Mouse (Mus musculus): ENCODE results near the gene Hebp1. TPM values are rescaled to one million over a fixed set of nuclear protein-coding genes. Genes with fewer than 3 reads are reported as not detected.
A peak's percentile ranks its signal among the peaks of the same experiment; 100 is the strongest.

Gene Hebp1
- polyA plus RNA-seq, 1 experiment: 33.8 TPM

DNA sequence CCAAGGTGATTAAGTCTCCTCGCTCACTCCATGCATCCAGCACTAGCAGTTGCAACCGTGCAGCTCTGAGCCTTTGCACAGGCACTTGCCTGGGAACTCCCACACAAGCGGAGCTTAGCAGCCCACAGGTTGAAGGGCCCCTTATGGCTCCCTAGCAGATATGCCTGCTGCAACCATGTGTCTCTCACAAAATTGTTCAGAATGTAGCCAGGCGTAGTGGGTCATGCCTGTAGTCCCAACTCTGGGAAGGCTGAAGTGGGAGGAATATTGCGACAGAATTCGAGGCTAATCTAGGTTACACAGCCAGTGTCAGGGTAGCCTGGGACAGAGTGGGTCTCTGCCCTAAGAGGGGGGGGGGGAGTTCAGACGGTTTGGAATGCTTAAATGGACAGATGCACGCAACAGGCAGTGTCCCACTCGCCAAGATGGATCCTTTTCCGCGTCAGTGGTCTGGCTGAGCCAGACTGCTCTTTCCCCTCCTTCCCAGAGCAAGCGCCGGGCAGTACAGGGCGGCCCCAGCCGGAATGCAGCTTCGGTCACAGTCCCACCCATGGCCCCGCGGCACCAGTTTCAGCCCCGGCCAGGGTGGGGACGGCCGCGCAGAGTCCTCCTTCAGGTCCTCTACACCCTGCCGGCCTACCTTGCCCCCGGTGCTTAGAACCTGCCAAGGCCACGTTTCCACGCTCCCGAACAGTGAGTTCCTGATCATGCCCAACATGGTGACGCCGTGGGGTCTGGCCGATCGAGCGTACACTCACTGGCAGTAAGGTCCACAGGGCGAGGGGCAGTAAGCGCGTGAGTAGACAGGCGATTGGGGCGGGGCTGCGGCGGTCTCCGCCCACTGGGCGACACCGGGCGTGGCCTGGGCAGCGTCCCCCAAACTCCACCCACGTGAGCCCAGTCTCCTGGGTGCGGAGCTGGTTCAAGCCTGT lies 30.2 kb downstream of the Hebp1 start:
- peak; percentile 87 for DNase-seq
- WGBS: 7% methylated on average over 46 of the region's 46 CpGs

GRCm38 (mm10) chr6:135166712-135167111 lies 31.1 kb downstream of the Hebp1 start:
- no peak for TF ChIP-seq POLR2A (IDR thresholded peaks at IDR 0.05; ENCODE audit: borderline replicate concordance, extremely low read depth, low read depth, low read length)
- TF ChIP-seq CTCF (IDR thresholded peaks at IDR 0.05; ENCODE audit: insufficient read depth, low read length): no peak
- 76% methylated on average over 5 of the region's 5 CpGs for WGBS
- Histone ChIP-seq H3K4me1 (ENCODE audit: control insufficient read depth, insufficient read depth, low read length) (peaks cover 3% of the 10 kb centered on the region; the same call in 1 of the 2 replicates), H3K4me3 (replicated peaks; ENCODE audit: extremely low read depth, low read depth, low read length) (no peak overlapping the region)
- DNase-seq: no peak

More for the DNA sequence above, 30.2 kb downstream of the Hebp1 start:
- no peak for TF ChIP-seq CTCF (IDR thresholded peaks at IDR 0.05; ENCODE audit: insufficient read depth, low read length)
- TF ChIP-seq POLR2A (IDR thresholded peaks at IDR 0.05; ENCODE audit: borderline replicate concordance, extremely low read depth, low read depth, low read length): peak; percentile 78; the same call in 1 of the 2 replicates
- Histone ChIP-seq H3K4me3 (replicated peaks; ENCODE audit: extremely low read depth, low read depth, low read length) (peak overlapping the region; percentile 99), H3K4me1 (ENCODE audit: control insufficient read depth, insufficient read depth, low read length) (peaks cover 3% of the 10 kb centered on the region; the same call in 1 of the 2 replicates)

GRCm38 (mm10) chr6:135166262-135166661 lies 31.6 kb downstream of the Hebp1 start:
- no peak for DNase-seq
- 90% methylated on average over 3 of the region's 3 CpGs for WGBS
- TF ChIP-seq POLR2A (IDR thresholded peaks at IDR 0.05; ENCODE audit: borderline replicate concordance, extremely low read depth, low read depth, low read length) (no peak), CTCF (IDR thresholded peaks at IDR 0.05; ENCODE audit: insufficient read depth, low read length) (no peak)
- Histone ChIP-seq H3K4me3 (replicated peaks; ENCODE audit: extremely low read depth, low read depth, low read length) (no peak overlapping the region), H3K4me1 (ENCODE audit: control insufficient read depth, insufficient read depth, low read length) (peaks cover 3% of the 10 kb centered on the region; the same call in 1 of the 2 replicates)

- 84% methylated on average over 2 of the region's 2 CpGs for WGBS
- H3K4me3 ChIP-seq (replicated peaks; ENCODE audit: extremely low read depth, low read depth, low read length): no peak overlapping the region
- peaks cover 3% of the 10 kb centered on the region; the same call in 1 of the 2 replicates for H3K4me1 ChIP-seq (ENCODE audit: control insufficient read depth, insufficient read depth, low read length)
- DNase-seq: no peak
- TF ChIP-seq POLR2A (IDR thresholded peaks at IDR 0.05; ENCODE audit: borderline replicate concordance, extremely low read depth, low read depth, low read length): no peak
- no peak for TF ChIP-seq CTCF (IDR thresholded peaks at IDR 0.05; ENCODE audit: insufficient read depth, low read length)
Observed at GRCm38 (mm10) chr6:135165706-135166105, 32.1 kb downstream of the Hebp1 start.

DNA sequence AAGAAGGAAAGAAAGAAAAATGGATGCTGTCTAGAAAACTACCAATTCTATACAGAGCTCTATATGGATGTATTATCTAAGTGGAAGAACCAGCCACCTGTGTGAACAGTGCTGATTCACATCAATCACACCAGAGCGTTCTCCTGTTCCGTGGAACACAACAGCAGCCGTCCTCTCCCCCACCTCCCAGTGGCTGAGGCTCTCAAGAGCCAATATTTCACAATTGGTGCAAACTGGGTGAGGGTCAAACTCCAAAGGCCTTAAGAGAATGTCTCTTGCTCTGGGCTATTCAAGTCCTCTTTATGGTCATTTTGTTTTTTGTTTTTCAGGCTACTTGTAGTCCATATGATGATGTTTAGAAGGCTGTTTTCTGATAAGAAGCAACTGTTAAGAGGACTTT lies 32.6 kb downstream of the Hebp1 start:
- TF ChIP-seq CTCF (IDR thresholded peaks at IDR 0.05; ENCODE audit: insufficient read depth, low read length) (no peak), POLR2A (IDR thresholded peaks at IDR 0.05; ENCODE audit: borderline replicate concordance, extremely low read depth, low read depth, low read length) (no peak)
- Histone ChIP-seq H3K4me1 (ENCODE audit: control insufficient read depth, insufficient read depth, low read length) (peaks cover 3% of the 10 kb centered on the region; the same call in 1 of the 2 replicates), H3K4me3 (replicated peaks; ENCODE audit: extremely low read depth, low read depth, low read length) (no peak overlapping the region)
- no peak for DNase-seq
- WGBS: 92% methylated on average over 3 of the region's 3 CpGs

GRCm38 (mm10) chr6:135162861-135163260 lies 35.0 kb downstream of the Hebp1 start:
- Histone ChIP-seq H3K4me3 (replicated peaks; ENCODE audit: extremely low read depth, low read depth, low read length) (no peak overlapping the region), H3K4me1 (ENCODE audit: control insufficient read depth, insufficient read depth, low read length) (no peaks in the 10 kb centered on the region)
- no peak for DNase-seq
- WGBS: 47% methylated on average over 4 of the region's 4 CpGs
- no peak for TF ChIP-seq CTCF (IDR thresholded peaks at IDR 0.05; ENCODE audit: insufficient read depth, low read length)
- TF ChIP-seq POLR2A (IDR thresholded peaks at IDR 0.05; ENCODE audit: borderline replicate concordance, extremely low read depth, low read depth, low read length): no peak

DNA sequence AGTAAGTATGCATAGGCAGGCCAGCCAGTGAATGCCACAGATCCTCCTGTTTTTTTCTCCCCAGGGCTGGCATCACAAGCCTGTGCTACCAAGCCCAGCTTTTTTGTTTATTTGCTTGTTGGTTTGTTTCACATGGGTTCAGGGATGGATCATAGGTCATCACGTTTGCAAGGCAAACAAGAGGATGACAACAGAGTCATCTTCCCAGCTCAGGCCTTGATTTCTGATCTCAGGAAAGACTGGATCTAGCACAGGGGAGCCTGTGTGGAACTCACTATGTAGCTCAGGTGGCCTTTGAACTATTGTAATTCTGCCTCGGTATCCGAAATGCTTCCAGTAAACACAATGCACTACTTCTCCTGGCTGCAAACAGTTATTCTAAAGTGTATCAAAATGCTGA lies 35.5 kb downstream of the Hebp1 start:
- no peak overlapping the region for H3K4me3 ChIP-seq (replicated peaks; ENCODE audit: extremely low read depth, low read depth, low read length)
- H3K4me1 ChIP-seq (ENCODE audit: control insufficient read depth, insufficient read depth, low read length): no peaks in the 10 kb centered on the region
- DNase-seq: no peak
- 87% methylated on average over 3 of the region's 3 CpGs for WGBS
- TF ChIP-seq POLR2A (IDR thresholded peaks at IDR 0.05; ENCODE audit: borderline replicate concordance, extremely low read depth, low read depth, low read length) (no peak), CTCF (IDR thresholded peaks at IDR 0.05; ENCODE audit: insufficient read depth, low read length) (no peak)

DNA sequence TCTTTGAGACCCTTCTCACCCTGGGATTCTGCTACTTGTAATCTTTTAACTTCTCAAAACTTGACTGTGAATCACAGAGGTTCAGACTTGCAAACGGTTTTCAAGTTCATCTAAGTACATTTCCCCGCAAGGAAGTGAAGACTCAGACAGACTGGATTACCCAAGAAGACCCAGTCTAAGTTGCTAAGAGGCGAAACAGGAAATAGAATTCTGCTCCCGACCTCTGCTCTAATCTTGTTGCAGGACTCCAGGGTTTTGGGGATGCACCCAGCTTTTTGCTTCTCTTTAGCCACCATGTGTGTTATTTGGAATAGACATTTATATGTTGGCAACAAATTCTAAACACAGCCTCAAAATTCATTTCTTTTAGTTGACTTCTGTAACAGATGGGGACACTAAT lies 36.5 kb downstream of the Hebp1 start:
- no peaks in the 10 kb centered on the region for H3K4me1 ChIP-seq (ENCODE audit: control insufficient read depth, insufficient read depth, low read length)
- TF ChIP-seq POLR2A (IDR thresholded peaks at IDR 0.05; ENCODE audit: borderline replicate concordance, extremely low read depth, low read depth, low read length) (no peak), CTCF (IDR thresholded peaks at IDR 0.05; ENCODE audit: insufficient read depth, low read length) (no peak)
- WGBS: 64% methylated on average over 4 of the region's 4 CpGs
- DNase-seq: no peak
- no peak overlapping the region for H3K4me3 ChIP-seq (replicated peaks; ENCODE audit: extremely low read depth, low read depth, low read length)

GRCm38 (mm10) chr6:135158509-135158908 lies 39.3 kb downstream of the Hebp1 start:
- no peak for DNase-seq
- no peaks in the 10 kb centered on the region for H3K4me1 ChIP-seq (ENCODE audit: control insufficient read depth, insufficient read depth, low read length)
- no peak overlapping the region for H3K4me3 ChIP-seq (replicated peaks; ENCODE audit: extremely low read depth, low read depth, low read length)
- TF ChIP-seq POLR2A (IDR thresholded peaks at IDR 0.05; ENCODE audit: borderline replicate concordance, extremely low read depth, low read depth, low read length) (no peak), CTCF (IDR thresholded peaks at IDR 0.05; ENCODE audit: insufficient read depth, low read length) (no peak)
- 75% methylated on average over 4 of the region's 4 CpGs for WGBS

GRCm38 (mm10) chr6:135157496-135157895 lies 40.3 kb downstream of the Hebp1 start:
- no peak for DNase-seq
- Histone ChIP-seq H3K4me1 (ENCODE audit: control insufficient read depth, insufficient read depth, low read length) (no peaks in the 10 kb centered on the region), H3K4me3 (replicated peaks; ENCODE audit: extremely low read depth, low read depth, low read length) (no peak overlapping the region)
- TF ChIP-seq POLR2A (IDR thresholded peaks at IDR 0.05; ENCODE audit: borderline replicate concordance, extremely low read depth, low read depth, low read length) (no peak), CTCF (IDR thresholded peaks at IDR 0.05; ENCODE audit: insufficient read depth, low read length) (no peak)
- 46% methylated on average over 4 of the region's 4 CpGs for WGBS
